Comparison of ENCODE assay signal across 8 mouse cellular contexts in genomic region chr17:5797124-5797760, GRCm38 (mm10). TPM values are rescaled to one million over a fixed set of nuclear protein-coding genes. Genes with fewer than 3 reads are reported as not detected.
DNase-seq lines count a peak whose midpoint lies in the region; ATAC-seq and TF ChIP-seq lines count a peak whose summit lies in the region.

No protein-coding gene starts in this region.

- DNase-seq in heart, embryonic 10.5 days (ENCODE audit: low spot score) = no peak
- DNase-seq in midbrain, embryonic 14.5 days = peak; percentile 36
- peak; percentile 43 for DNase-seq in cerebellum, adult 9-10 months
- peak; percentile 55 for DNase-seq in lung, postnatal 0 days (ENCODE audit: low spot score)
- DNase-seq in left cerebral cortex, adult 18-20 months (ENCODE audit: low spot score in 2 of 2) = no peak
- DNase-seq in heart, postnatal 25 days (ENCODE audit: low spot score) = no peak

- peak overlapping the region in 1 of 2 experiments; percentile 38; a peak in 2 of 4 replicates for H3K27ac ChIP-seq in heart, embryonic 14.5 days (replicated peaks in 1 of 2; ENCODE audit: control insufficient read depth in 1 of 2, insufficient read depth in 1 of 2, low read depth in 2 of 2, low read length in 2 of 2)
- no peak overlapping the region for H3K27ac ChIP-seq in heart, embryonic 10.5 days
- no peak overlapping the region for H3K27ac ChIP-seq in midbrain, embryonic 14.5 days (replicated peaks; ENCODE audit: low read depth, low read length)
- H3K27ac ChIP-seq in midbrain, embryonic 16.5 days (ENCODE audit: low read length) = no peak overlapping the region
- no peak overlapping the region for H3K27ac ChIP-seq in lung, postnatal 0 days (ENCODE audit: low read length)

- H3K4me3 ChIP-seq in heart, embryonic 14.5 days (ENCODE audit: control insufficient read depth in 1 of 2, insufficient read depth in 1 of 2, low read depth in 1 of 2, low read length in 2 of 2) = no peak overlapping the region
- no peak overlapping the region for H3K4me3 ChIP-seq in heart, embryonic 10.5 days
- H3K4me3 ChIP-seq in midbrain, embryonic 14.5 days (replicated peaks; ENCODE audit: low read depth, low read length) = no peak overlapping the region
- H3K4me3 ChIP-seq in midbrain, embryonic 16.5 days (ENCODE audit: low read depth, low read length) = no peak overlapping the region
- no peak overlapping the region for H3K4me3 ChIP-seq in lung, postnatal 0 days (ENCODE audit: low read depth, low read length)

- no peaks in the 10 kb centered on the region for H3K36me3 ChIP-seq in heart, embryonic 14.5 days (ENCODE audit: control insufficient read depth, insufficient read depth, low read length)
- H3K36me3 ChIP-seq in heart, embryonic 10.5 days = no peaks in the 10 kb centered on the region
- H3K36me3 ChIP-seq in midbrain, embryonic 14.5 days (ENCODE audit: control insufficient read depth, insufficient read depth, low read length) = no peaks in the 10 kb centered on the region
- H3K36me3 ChIP-seq in midbrain, embryonic 16.5 days (ENCODE audit: control insufficient read depth, insufficient read depth, low read length) = no peaks in the 10 kb centered on the region
- H3K36me3 ChIP-seq in lung, postnatal 0 days (ENCODE audit: insufficient read depth, low read length) = no peaks in the 10 kb centered on the region

- TF ChIP-seq EP300 in lung, postnatal 0 days (IDR thresholded peaks at IDR 0.05) = no peak

- 42% methylated on average over 5 of the region's 5 CpGs for WGBS in heart, embryonic 14.5 days
- 55% methylated on average over 5 of the region's 5 CpGs for WGBS in heart, embryonic 10.5 days
- whole genome bisulfite sequencing in midbrain, embryonic 14.5 days = 75% methylated on average over 5 of the region's 5 CpGs
- 77% methylated on average over 5 of the region's 5 CpGs for WGBS in midbrain, embryonic 16.5 days
- WGBS in lung, postnatal 0 days = 60% methylated on average over 5 of the region's 5 CpGs

- intact Hi-C loops in heart, postnatal 25 days (cut with DNase I) = loop anchor here (2.0 to 5.0 kb wide), 2 partner anchors 44 to 220 kb away; partner anchors contain the start of gene Snx9

- no peaks in the 10 kb centered on the region for H3K27me3 ChIP-seq in heart, embryonic 14.5 days (ENCODE audit: control insufficient read depth, insufficient read depth, low read length)
- H3K27me3 ChIP-seq in heart, embryonic 10.5 days (ENCODE audit: insufficient read depth, poor library complexity, severe bottlenecking) = peaks cover 6% of the 10 kb centered on the region; the same call in 1 of the 2 replicates
- no peaks in the 10 kb centered on the region for H3K27me3 ChIP-seq in midbrain, embryonic 14.5 days (ENCODE audit: control insufficient read depth, insufficient read depth, low read length)
- no peaks in the 10 kb centered on the region for H3K27me3 ChIP-seq in midbrain, embryonic 16.5 days (ENCODE audit: control insufficient read depth, insufficient read depth, low read depth, low read length)
- H3K27me3 ChIP-seq in lung, postnatal 0 days (replicated peaks; ENCODE audit: insufficient read depth, low read length) = no peaks in the 10 kb centered on the region

- TF ChIP-seq CTCF in lung, postnatal 0 days (IDR thresholded peaks at IDR 0.05) = no peak

- no peak overlapping the region for H3K4me2 ChIP-seq in heart, embryonic 14.5 days (ENCODE audit: low read length)
- no peak overlapping the region for H3K4me2 ChIP-seq in midbrain, embryonic 14.5 days (ENCODE audit: low read length)
- no peak overlapping the region for H3K4me2 ChIP-seq in midbrain, embryonic 16.5 days (ENCODE audit: low read length)
- H3K4me2 ChIP-seq in lung, postnatal 0 days (replicated peaks; ENCODE audit: low read depth, low read length) = no peak overlapping the region

- ATAC-seq in heart, embryonic 14.5 days (ENCODE audit: insufficient number of reproducible peaks, insufficient read depth, low FRiP score, low read depth) = peak; percentile 42; the same call in 1 of the 2 replicates
- ATAC-seq in midbrain, embryonic 14.5 days (ENCODE audit: low FRiP score, low TSS enrichment) = no peak
- no peak for ATAC-seq in midbrain, embryonic 16.5 days
- ATAC-seq in lung, postnatal 0 days = no peak

- no peaks in the 10 kb centered on the region for H3K9me3 ChIP-seq in heart, embryonic 14.5 days (ENCODE audit: control insufficient read depth, low read length)
- no peaks in the 10 kb centered on the region for H3K9me3 ChIP-seq in heart, embryonic 10.5 days
- no peaks in the 10 kb centered on the region for H3K9me3 ChIP-seq in midbrain, embryonic 14.5 days (ENCODE audit: control insufficient read depth, low read length)
- H3K9me3 ChIP-seq in midbrain, embryonic 16.5 days (replicated peaks; ENCODE audit: control insufficient read depth, low read length, poor library complexity, severe bottlenecking) = no peaks in the 10 kb centered on the region
- H3K9me3 ChIP-seq in lung, postnatal 0 days (ENCODE audit: low read length) = no peaks in the 10 kb centered on the region

- H3K4me1 ChIP-seq in heart, embryonic 14.5 days (ENCODE audit: control insufficient read depth in 2 of 2, insufficient read depth in 2 of 2, low read length in 2 of 2) = peaks cover 22 to 33% of the 10 kb centered on the region in 2 experiments
- peaks cover 58% of the 10 kb centered on the region for H3K4me1 ChIP-seq in heart, embryonic 10.5 days
- no peaks in the 10 kb centered on the region for H3K4me1 ChIP-seq in midbrain, embryonic 14.5 days (ENCODE audit: control insufficient read depth, insufficient read depth, low read length)
- no peaks in the 10 kb centered on the region for H3K4me1 ChIP-seq in midbrain, embryonic 16.5 days (ENCODE audit: control insufficient read depth, insufficient read depth, low read length)
- no peaks in the 10 kb centered on the region; the same call in 1 of the 2 replicates for H3K4me1 ChIP-seq in lung, postnatal 0 days (ENCODE audit: insufficient read depth, low read depth, low read length)

- H3K9ac ChIP-seq in heart, embryonic 14.5 days (ENCODE audit: low read length) = no peak overlapping the region
- no peak overlapping the region for H3K9ac ChIP-seq in midbrain, embryonic 14.5 days (replicated peaks; ENCODE audit: low read length)
- H3K9ac ChIP-seq in midbrain, embryonic 16.5 days (ENCODE audit: low read depth, low read length) = no peak overlapping the region
- H3K9ac ChIP-seq in lung, postnatal 0 days (replicated peaks; ENCODE audit: low read depth) = no peak overlapping the region

RNA-seq across cellular contexts. Expression of gene Snx9, which starts 43.9 kb away (rescaled TPM):
- polyA plus RNA-seq in heart, embryonic 14.5 days (2014; fragmentation: Nextera tagmentation; extraction: Ambion mirVana) = 28.8 and 29.6 TPM in 2 replicates
- 22.6 and 26.5 TPM in 2 replicates for polyA plus RNA-seq in heart, embryonic 10.5 days (2016; fragmentation: Nextera tagmentation; extraction: Ambion mirVana)
- polyA plus RNA-seq in midbrain, embryonic 14.5 days (2014; fragmentation: Nextera tagmentation; extraction: Ambion mirVana) = 4.5 and 8.3 TPM in 2 replicates
- polyA plus RNA-seq in midbrain, embryonic 16.5 days (2015; fragmentation: Nextera tagmentation; extraction: Ambion mirVana) = 5.6 and 5.9 TPM in 2 replicates
- 26.3 and 26.9 TPM in 2 replicates for polyA plus RNA-seq in lung, postnatal 0 days (2015; fragmentation: Nextera tagmentation; extraction: Ambion mirVana)
- total RNA-seq in left cerebral cortex, adult 18-20 months (2021) = 10 to 100 TPM; 15.5 to 16.7 TPM
- 10 to 100 TPM; 30.9 to 33.2 TPM for total RNA-seq in heart, postnatal 25 days (2021)

Comparison
In these comparisons a context has a peak if more than half of its experiments do, and no peak if none do; other contexts are left out.
1. DNase-seq: peak in midbrain, embryonic 14.5 days (single experiment), cerebellum, adult 9-10 months (single experiment) and lung, postnatal 0 days (single experiment); none in heart, embryonic 10.5 days (single experiment), left cerebral cortex, adult 18-20 months (0 of 2) and heart, postnatal 25 days (single experiment).